Comparison of ENCODE assay signal across 15 mouse cellular contexts in the genomic region with DNA sequence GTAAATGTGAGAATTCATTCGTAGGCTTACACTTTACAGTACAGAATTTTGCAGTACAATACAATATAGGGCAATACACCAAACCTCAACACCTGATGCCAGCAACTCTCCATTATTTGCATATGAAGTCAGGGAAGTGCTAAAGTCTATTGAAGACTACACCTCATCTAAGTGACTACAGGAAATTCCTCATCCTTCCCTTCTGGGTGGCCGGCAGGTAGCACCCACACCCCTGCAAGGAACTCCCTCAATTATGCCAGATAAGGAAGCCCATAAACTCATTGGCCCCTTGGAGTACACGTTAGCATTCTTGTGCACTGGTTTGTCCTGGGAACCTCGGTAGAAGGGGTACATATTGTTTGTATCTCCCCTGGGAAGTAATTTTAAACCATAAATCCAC.
"Had no signal": no experiment of that assay in that cellular context is flagged by ENCODE, and none has a peak within 500 bp of the region (broad histone marks: within the 10 kb centered on the region; RNA-seq: fewer than 3 reads in every experiment).

No protein-coding gene starts in this region.

- H3K9me3 ChIP-seq: kidney, embryonic 15.5 days; liver, embryonic 13.5 days; midbrain, embryonic 12.5 days had no signal

- H3K9ac ChIP-seq: kidney, embryonic 15.5 days; liver, embryonic 13.5 days; midbrain, embryonic 12.5 days had no signal

- DNase-seq: kidney, adult 8-10 months; kidney, postnatal 10 days; kidney, postnatal 36 days; layer of hippocampus, postnatal 36 days; liver, embryonic 13.5 days; lung, adult 2 months; lung, postnatal 14 days; lung, postnatal 4 days; thymus, postnatal 25 days had no signal

- H3K4me2 ChIP-seq: kidney, embryonic 15.5 days; liver, embryonic 13.5 days; midbrain, embryonic 12.5 days had no signal

- ATAC-seq: inflammation-experienced regulatory T-cells, adult 6 months; midbrain, embryonic 16.5 days had no signal

- H3K4me1 ChIP-seq: midbrain, embryonic 12.5 days had no signal

- H3K36me3 ChIP-seq: kidney, embryonic 15.5 days; liver, embryonic 13.5 days; midbrain, embryonic 12.5 days had no signal

- H3K27ac ChIP-seq: kidney, embryonic 15.5 days; liver, embryonic 13.5 days; midbrain, embryonic 12.5 days; stomach, postnatal 0 days had no signal

- H3K4me3 ChIP-seq: kidney, embryonic 15.5 days; liver, embryonic 13.5 days; midbrain, embryonic 12.5 days; myocyte had no signal

- H3K27me3 ChIP-seq: kidney, embryonic 15.5 days; midbrain, embryonic 12.5 days had no signal
